23 mouse cellular contexts compared by ENCODE assay signal in the genomic region with DNA sequence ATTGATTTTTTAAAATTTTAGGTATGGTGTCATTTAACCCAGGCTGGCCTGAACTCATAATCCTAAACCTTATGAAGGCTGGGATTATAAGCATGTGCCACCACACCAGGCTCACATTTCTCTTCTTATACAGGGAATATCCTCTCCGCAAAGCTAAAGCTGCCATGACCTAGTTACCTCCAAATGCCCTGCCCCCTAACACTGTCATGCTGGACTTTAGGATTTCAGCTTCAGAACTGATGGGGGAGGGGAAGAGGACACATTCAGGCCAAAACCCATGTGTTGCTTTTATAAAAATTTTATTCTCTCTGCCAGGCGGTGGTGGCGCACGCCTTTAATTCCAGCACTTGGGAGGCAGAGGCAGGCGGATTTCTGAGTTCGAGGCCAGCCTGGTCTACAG. TPM values are rescaled to one million over a fixed set of nuclear protein-coding genes. Genes with fewer than 3 reads are reported as not detected.
DNase-seq lines count a peak whose midpoint lies in the region; ATAC-seq and TF ChIP-seq lines count a peak whose summit lies in the region.
"Had no signal": no experiment of that assay in that cellular context is flagged by ENCODE, and none has a peak within 500 bp of the region (broad histone marks: within the 10 kb centered on the region; RNA-seq: fewer than 3 reads in every experiment).

No protein-coding gene starts in this region.

- no peak for TF ChIP-seq CTCF in liver, postnatal 0 days (IDR thresholded peaks at IDR 0.05; ENCODE audit: low read depth)

- 0 out of 2 replicates have a peak, but pooled peaks have one; percentile 25 for ATAC-seq in liver, embryonic 15.5 days (ENCODE audit: insufficient read depth)
- no peak for ATAC-seq in liver, embryonic 11.5 days (replicated peaks; ENCODE audit: low FRiP score)
- peak; percentile 70 for ATAC-seq in liver, postnatal 0 days
- ATAC-seq: CD4-positive, CD25-positive, alpha-beta regulatory T cell, adult 4 months; forebrain, embryonic 15.5 days had no signal

- no peak overlapping the region for H3K4me2 ChIP-seq in liver, embryonic 15.5 days
- no peak overlapping the region for H3K4me2 ChIP-seq in liver, embryonic 11.5 days
- no peak overlapping the region for H3K4me2 ChIP-seq in liver, postnatal 0 days (ENCODE audit: low read depth, low read length)
- H3K4me2 ChIP-seq: embryonic facial prominence, embryonic 12.5 days; embryonic facial prominence, embryonic 15.5 days; forebrain, embryonic 12.5 days; forebrain, embryonic 15.5 days; heart, embryonic 11.5 days; hindbrain, embryonic 12.5 days; hindbrain, embryonic 15.5 days had no signal

- WGBS in liver, embryonic 15.5 days (ENCODE audit: insufficient replicate concordance), result 85% methylated on average over 6 of the region's 6 CpGs
- 94% methylated on average over 6 of the region's 6 CpGs for WGBS in liver, embryonic 11.5 days
- 92% methylated on average over 6 of the region's 6 CpGs for WGBS in liver, postnatal 0 days (ENCODE audit: insufficient replicate concordance)

- H3K27me3 ChIP-seq in liver, embryonic 15.5 days, result no peaks in the 10 kb centered on the region
- H3K27me3 ChIP-seq in liver, embryonic 11.5 days (replicated peaks; ENCODE audit: control insufficient read depth, insufficient read depth, low read length), result no peaks in the 10 kb centered on the region
- no peaks in the 10 kb centered on the region for H3K27me3 ChIP-seq in liver, postnatal 0 days (ENCODE audit: insufficient read depth, low read length)
- H3K27me3 ChIP-seq: embryonic facial prominence, embryonic 12.5 days; embryonic facial prominence, embryonic 15.5 days; forebrain, embryonic 12.5 days; forebrain, embryonic 15.5 days; hindbrain, embryonic 12.5 days; hindbrain, embryonic 15.5 days had no signal

- TF ChIP-seq EP300 in liver, postnatal 0 days (IDR thresholded peaks at IDR 0.05; ENCODE audit: low read depth), result no peak

- H3K9me3 ChIP-seq in liver, embryonic 15.5 days (replicated peaks), result 0 out of 2 replicates have a peak, but pooled peaks cover 5% of the 10 kb centered on the region
- H3K9me3 ChIP-seq in liver, embryonic 11.5 days (ENCODE audit: control insufficient read depth, low read length), result no peaks in the 10 kb centered on the region; the same call in 1 of the 2 replicates
- H3K9me3 ChIP-seq in liver, postnatal 0 days (ENCODE audit: low read length), result no peaks in the 10 kb centered on the region
- H3K9me3 ChIP-seq: embryonic facial prominence, embryonic 12.5 days; embryonic facial prominence, embryonic 15.5 days; forebrain, embryonic 15.5 days; hindbrain, embryonic 15.5 days had no signal

- peaks cover 16% of the 10 kb centered on the region for H3K4me1 ChIP-seq in liver, embryonic 15.5 days (replicated peaks)
- H3K4me1 ChIP-seq in liver, embryonic 11.5 days (replicated peaks; ENCODE audit: control insufficient read depth, insufficient read depth, low read length), result no peaks in the 10 kb centered on the region
- H3K4me1 ChIP-seq in liver, postnatal 0 days (ENCODE audit: insufficient read depth), result 0 out of 2 replicates have a peak, but pooled peaks cover 2% of the 10 kb centered on the region
- H3K4me1 ChIP-seq: embryonic facial prominence, embryonic 12.5 days; embryonic facial prominence, embryonic 15.5 days; forebrain, embryonic 12.5 days; forebrain, embryonic 15.5 days; hindbrain, embryonic 12.5 days; hindbrain, embryonic 15.5 days had no signal

- no peak overlapping the region for H3K9ac ChIP-seq in liver, embryonic 15.5 days
- H3K9ac ChIP-seq in liver, embryonic 11.5 days (ENCODE audit: low read depth, low read length), result no peak overlapping the region
- H3K9ac ChIP-seq in liver, postnatal 0 days (replicated peaks), result no peak overlapping the region
- H3K9ac ChIP-seq: embryonic facial prominence, embryonic 12.5 days; embryonic facial prominence, embryonic 15.5 days; forebrain, embryonic 12.5 days; forebrain, embryonic 15.5 days; hindbrain, embryonic 12.5 days; hindbrain, embryonic 15.5 days had no signal

- no peak overlapping the region for H3K27ac ChIP-seq in liver, embryonic 15.5 days (replicated peaks)
- no peak overlapping the region for H3K27ac ChIP-seq in liver, embryonic 11.5 days (ENCODE audit: low read depth, low read length)
- peak overlapping the region; percentile 51 for H3K27ac ChIP-seq in liver, postnatal 0 days (ENCODE audit: low read depth)
- H3K27ac ChIP-seq: embryonic facial prominence, embryonic 12.5 days; embryonic facial prominence, embryonic 15.5 days; forebrain, embryonic 12.5 days; forebrain, embryonic 15.5 days; gastrocnemius, adult 2 months; hindbrain, embryonic 12.5 days; hindbrain, embryonic 15.5 days had no signal

- no peaks in the 10 kb centered on the region for H3K36me3 ChIP-seq in liver, embryonic 15.5 days (replicated peaks)
- no peaks in the 10 kb centered on the region for H3K36me3 ChIP-seq in liver, embryonic 11.5 days (ENCODE audit: control insufficient read depth, insufficient read depth, low read length)
- H3K36me3 ChIP-seq in liver, postnatal 0 days (replicated peaks; ENCODE audit: insufficient read depth, low read length), result no peaks in the 10 kb centered on the region
- H3K36me3 ChIP-seq: embryonic facial prominence, embryonic 12.5 days; embryonic facial prominence, embryonic 15.5 days; forebrain, embryonic 12.5 days; forebrain, embryonic 15.5 days; hindbrain, embryonic 12.5 days; hindbrain, embryonic 15.5 days had no signal

- DNase-seq in liver, embryonic 11.5 days (ENCODE audit: low spot score), result no peak
- DNase-seq in liver, postnatal 0 days, result no peak
- peak; percentile 69 for DNase-seq in retina, postnatal 1 day
- DNase-seq in kidney, adult 8-10 months, result no peak
- no peak for DNase-seq in lung, postnatal 4 days
- DNase-seq: adrenal gland, adult 2 months; adrenal gland, postnatal 14 days; cerebellum, adult 11 months; cerebellum, adult 2 months; cerebellum, adult 9-11 months; cerebellum, postnatal 25 days; gastrocnemius, adult 2 months; gastrocnemius, postnatal 14 days; heart, adult 11 months had no signal

- no peak overlapping the region for H3K4me3 ChIP-seq in liver, embryonic 15.5 days (replicated peaks)
- no peak overlapping the region for H3K4me3 ChIP-seq in liver, embryonic 11.5 days (ENCODE audit: low read depth, low read length)
- no peak overlapping the region for H3K4me3 ChIP-seq in liver, postnatal 0 days (ENCODE audit: low read depth, low read length)
- H3K4me3 ChIP-seq: embryonic facial prominence, embryonic 12.5 days; embryonic facial prominence, embryonic 15.5 days; forebrain, embryonic 12.5 days; forebrain, embryonic 15.5 days; gastrocnemius, adult 2 months; hindbrain, embryonic 12.5 days; hindbrain, embryonic 15.5 days had no signal

RNA-seq across cellular contexts. Expression of gene Pithd1, which starts 6.9 kb away (rescaled TPM):
- polyA plus RNA-seq in liver, embryonic 15.5 days (2015; fragmentation: Nextera tagmentation; extraction: Ambion mirVana), result 73.9 and 81.7 TPM in 2 replicates
- 96.9 and 106 TPM in 2 replicates for polyA plus RNA-seq in liver, embryonic 11.5 days (2014; fragmentation: Nextera tagmentation; extraction: Ambion mirVana)
- polyA plus RNA-seq in liver, postnatal 0 days (2015; fragmentation: Nextera tagmentation; extraction: Ambion mirVana), result 42.9 and 45.2 TPM in 2 replicates

RNA-seq across cellular contexts. Expression of gene Lypla2, which starts 21.5 kb away (rescaled TPM):
- polyA plus RNA-seq in liver, embryonic 15.5 days (2015; fragmentation: Nextera tagmentation; extraction: Ambion mirVana), result 40.4 and 49.5 TPM in 2 replicates
- polyA plus RNA-seq in liver, embryonic 11.5 days (2014; fragmentation: Nextera tagmentation; extraction: Ambion mirVana), result 104 and 106 TPM in 2 replicates
- 54.2 and 55.5 TPM in 2 replicates for polyA plus RNA-seq in liver, postnatal 0 days (2015; fragmentation: Nextera tagmentation; extraction: Ambion mirVana)

RNA-seq across cellular contexts. Expression of gene Eloa, which starts 27.6 kb away (rescaled TPM):
- 27.0 and 29.6 TPM in 2 replicates for polyA plus RNA-seq in liver, embryonic 15.5 days (2015; fragmentation: Nextera tagmentation; extraction: Ambion mirVana)
- polyA plus RNA-seq in liver, embryonic 11.5 days (2014; fragmentation: Nextera tagmentation; extraction: Ambion mirVana), result 48.6 and 51.6 TPM in 2 replicates
- polyA plus RNA-seq in liver, postnatal 0 days (2015; fragmentation: Nextera tagmentation; extraction: Ambion mirVana), result 15.9 and 16.7 TPM in 2 replicates

RNA-seq across cellular contexts. Expression of gene Gale, which starts 30.4 kb away (rescaled TPM):
- polyA plus RNA-seq in liver, embryonic 15.5 days (2015; fragmentation: Nextera tagmentation; extraction: Ambion mirVana), result 38.6 and 46.9 TPM in 2 replicates
- polyA plus RNA-seq in liver, embryonic 11.5 days (2014; fragmentation: Nextera tagmentation; extraction: Ambion mirVana), result 47.7 and 49.8 TPM in 2 replicates
- polyA plus RNA-seq in liver, postnatal 0 days (2015; fragmentation: Nextera tagmentation; extraction: Ambion mirVana), result 82.2 and 96.5 TPM in 2 replicates

RNA-seq across cellular contexts. Expression of gene Hmgcl, which starts 47.7 kb away (rescaled TPM):
- polyA plus RNA-seq in liver, embryonic 15.5 days (2015; fragmentation: Nextera tagmentation; extraction: Ambion mirVana), result 91.4 and 96.5 TPM in 2 replicates
- 97.1 and 104 TPM in 2 replicates for polyA plus RNA-seq in liver, embryonic 11.5 days (2014; fragmentation: Nextera tagmentation; extraction: Ambion mirVana)
- polyA plus RNA-seq in liver, postnatal 0 days (2015; fragmentation: Nextera tagmentation; extraction: Ambion mirVana), result 351 and 364 TPM in 2 replicates
